Mouse (Mus musculus): ENCODE results near the gene Tmem163. TPM values are rescaled to one million over a fixed set of nuclear protein-coding genes. Genes with fewer than 3 reads are reported as not detected.

Tmem163 gene
- polyA plus RNA-seq (2014; fragmentation: Illumina TruSeq; extraction: RNeasy Lipid Tissue Mini Kit (QIAGEN cat#74804); ENCODE audit: insufficient read depth, low read depth, low replicate concordance) = 11.3 TPM

DNA sequence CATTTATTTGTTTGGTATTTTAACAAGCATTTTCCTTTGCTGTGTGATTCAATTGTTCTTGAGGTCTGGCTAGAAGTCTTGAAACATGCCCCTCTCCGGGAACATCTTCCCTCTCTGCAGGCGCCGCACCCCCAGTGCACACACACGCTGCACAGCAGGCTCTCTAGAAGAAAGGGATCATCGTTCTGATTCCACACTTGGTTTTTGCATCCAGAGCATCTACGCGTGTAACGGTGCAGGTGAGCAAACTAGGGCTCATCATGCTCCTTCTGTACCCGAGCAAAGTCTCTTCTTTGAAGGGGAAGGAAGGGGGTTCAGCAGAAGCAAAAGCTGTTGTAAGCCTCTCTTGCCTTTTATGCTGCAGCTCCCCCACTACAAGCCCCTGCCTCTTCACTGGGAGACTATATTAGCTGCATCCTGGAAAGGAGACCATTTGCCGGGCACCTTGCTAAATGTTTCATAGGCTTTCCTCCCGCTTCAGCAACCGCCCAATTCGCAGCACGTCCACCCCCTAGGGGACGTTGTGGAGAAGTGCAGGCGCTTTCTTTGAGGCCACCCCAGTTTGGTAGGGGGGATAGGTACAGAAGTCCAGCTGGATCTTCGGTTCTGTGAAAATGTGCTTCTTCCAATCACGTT lies at the start of gene Tmem163:
Gene Tmem163, minus strand, starts transcription at position 51 of the 636 bp plus-strand sequence.

DNA sequence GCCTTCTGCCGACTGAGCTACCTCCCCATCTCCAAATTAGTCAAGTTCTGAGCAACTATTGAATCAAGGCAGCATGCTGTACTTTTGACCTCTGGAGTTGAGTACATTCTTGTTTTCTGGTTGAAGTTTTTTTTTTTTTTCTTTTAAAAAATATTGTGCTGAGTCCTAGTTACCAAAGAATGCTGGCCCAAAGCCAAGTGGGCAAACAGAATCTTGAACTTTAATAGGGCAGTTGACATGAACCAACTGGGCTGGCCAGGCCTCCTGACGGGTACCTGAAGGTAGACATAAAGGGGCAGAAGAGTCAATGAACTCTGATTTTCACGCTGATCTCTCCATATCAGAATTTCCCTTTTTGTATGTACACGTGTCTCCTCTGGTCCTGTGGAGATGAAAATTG lies 49.7 kb upstream of the Tmem163 start, which contains the start of gene Acmsd:
Gene Acmsd, plus strand, starts transcription at position 318 of the 400 bp plus-strand sequence.

Other genes starting within 250 kb of the Tmem163 start
- 0.11 TPM for gene Acmsd, start 49.9 kb upstream of the Tmem163 start, polyA plus RNA-seq (2014; fragmentation: Illumina TruSeq; extraction: RNeasy Lipid Tissue Mini Kit (QIAGEN cat#74804); ENCODE audit: insufficient read depth, low read depth, low replicate concordance)
- gene Ccnt2, start 94.6 kb upstream of the Tmem163 start, polyA plus RNA-seq (2014; fragmentation: Illumina TruSeq; extraction: RNeasy Lipid Tissue Mini Kit (QIAGEN cat#74804); ENCODE audit: insufficient read depth, low read depth, low replicate concordance) = 9.6 TPM
- gene Map3k19, start 175.5 kb upstream of the Tmem163 start, polyA plus RNA-seq (2014; fragmentation: Illumina TruSeq; extraction: RNeasy Lipid Tissue Mini Kit (QIAGEN cat#74804); ENCODE audit: insufficient read depth, low read depth, low replicate concordance) = 1.4 TPM
- 15.7 TPM for gene Rab3gap1, start 189.2 kb upstream of the Tmem163 start, polyA plus RNA-seq (2014; fragmentation: Illumina TruSeq; extraction: RNeasy Lipid Tissue Mini Kit (QIAGEN cat#74804); ENCODE audit: insufficient read depth, low read depth, low replicate concordance)